Mouse (Mus musculus) intestine, embryonic 14.5 days (tissue): ENCODE data around the gene Rabgap1l. TPM values are rescaled to one million over a fixed set of nuclear protein-coding genes. Genes with fewer than 3 reads are reported as not detected.

Experiments used
- ATAC-seq: fragments of 200-750 bp; cut with Nextera tagmentation; replicated peaks from 2 replicates; pipeline ENCODE4 v1.8.0; 2017; ENCODE audit warnings: low read depth, moderate number of reproducible peaks, moderate TSS enrichment, moderate library complexity; ENCODE audit not compliant: low FRiP score, low TSS enrichment
- DNase-seq: peaks from one replicate; pipeline ENCODE4 v3.0.0-alpha.2; 2018; ENCODE audit warnings: low spot score
- H3K27ac ChIP-seq: fragments of 300-500 bp; sonication (generic); 2 replicates; pipeline ENCODE4 v1.5.1; 2014; ENCODE audit warnings: low read depth, mild to moderate bottlenecking, control low read depth
- H3K27me3 ChIP-seq: fragments of 300-500 bp; sonication (generic); replicated peaks from 2 replicates; pipeline ENCODE4 v1.6.1; 2014; ENCODE audit warnings: low read length, control low read depth; ENCODE audit not compliant: control insufficient read depth, insufficient read depth
- H3K36me3 ChIP-seq: fragments of 300-500 bp; sonication (generic); 2 replicates; pipeline ENCODE4 v1.6.1; 2014; ENCODE audit warnings: low read length, control low read depth; ENCODE audit not compliant: control insufficient read depth, insufficient read depth
- H3K4me1 ChIP-seq: fragments of 300-500 bp; sonication (generic); replicated peaks from 2 replicates; pipeline ENCODE4 v1.6.1; 2014; ENCODE audit warnings: low read length, control low read depth, mixed read lengths; ENCODE audit not compliant: control insufficient read depth, insufficient read depth
- H3K4me2 ChIP-seq: fragments of 300-500 bp; sonication (generic); 2 replicates; pipeline ENCODE4 v1.6.1; 2014; ENCODE audit warnings: low read length
- H3K4me3 ChIP-seq: fragments of 300-500 bp; sonication (generic); 2 replicates; pipeline ENCODE4 v1.5.1; 2014; ENCODE audit warnings: low read depth, low read length, control low read depth, mixed read lengths
- H3K9ac ChIP-seq: fragments of 300-500 bp; sonication (generic); 2 replicates; pipeline ENCODE4 v1.6.1; 2014; ENCODE audit warnings: mild to moderate bottlenecking, low read length
- H3K9me3 ChIP-seq: fragments of 300-500 bp; sonication (generic); 2 replicates; pipeline ENCODE4 v1.6.1; 2016; ENCODE audit warnings: low read length, control low read depth; ENCODE audit not compliant: control insufficient read depth
- WGBS: fragments of 180-500 bp; shearing (Covaris S2); extraction: QIAGEN DNeasy Blood & Tissue Kit; methylation state at CpG from one replicate; pipeline ENCODE4 v1.1.7; 2014; 5-methylcytosine and 5-hydroxymethylcytosine counted together
- polyA plus RNA-seq: library from polyadenylated mRNA; unstranded; fragments of >200 nt; fragmentation: Nextera tagmentation; extraction: Ambion mirVana; gene quantifications from 2 replicates; pipeline ENCODE4 v1.2.1, GENCODE M21; 2014

The Rabgap1l gene
- polyA plus RNA-seq, 1 experiment from 2014 or later: 19.9 TPM

DNA sequence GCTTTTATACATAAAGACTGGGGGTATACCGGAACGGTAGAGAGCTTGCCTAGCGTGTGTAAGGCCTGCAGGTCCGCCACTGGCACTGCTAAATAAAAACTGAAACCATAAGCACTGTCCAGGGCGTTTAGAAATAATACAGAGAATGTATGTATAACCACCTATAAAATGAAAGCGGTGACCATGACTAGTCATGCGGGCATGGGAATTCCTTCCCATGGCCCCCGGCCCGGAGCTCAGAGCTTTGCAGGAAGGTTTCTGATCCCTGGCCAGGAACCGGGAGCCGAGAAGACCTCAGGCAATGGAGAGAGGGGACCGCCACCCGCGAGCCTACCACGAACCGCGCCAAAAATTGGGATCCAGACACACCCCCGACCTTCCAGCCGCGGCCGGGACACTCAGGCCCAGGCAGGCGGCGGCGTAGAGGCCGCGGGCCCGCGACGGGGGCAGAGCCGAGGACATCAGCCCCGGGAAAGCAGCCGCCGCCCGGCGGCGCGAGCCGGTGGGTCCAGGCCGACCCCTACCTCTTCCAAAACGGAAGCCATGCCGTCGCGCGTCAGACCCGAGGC lies 580.8 kb downstream of the Rabgap1l start:
- ATAC-seq: peak; percentile 79
- no peak for DNase-seq
- Histone ChIP-seq H3K4me3 (peak overlapping the region; percentile 78), H3K27ac (peak overlapping the region; percentile 99), H3K9ac (peak overlapping the region; percentile 86), H3K9me3 (no peaks in the 10 kb centered on the region), H3K36me3 (peaks cover 15% of the 10 kb centered on the region), H3K4me1 (peaks cover 8% of the 10 kb centered on the region), H3K4me2 (peak overlapping the region; percentile 72), H3K27me3 (no peaks in the 10 kb centered on the region)
- under 1% methylated on average over 45 of the region's 45 CpGs for WGBS

DNA sequence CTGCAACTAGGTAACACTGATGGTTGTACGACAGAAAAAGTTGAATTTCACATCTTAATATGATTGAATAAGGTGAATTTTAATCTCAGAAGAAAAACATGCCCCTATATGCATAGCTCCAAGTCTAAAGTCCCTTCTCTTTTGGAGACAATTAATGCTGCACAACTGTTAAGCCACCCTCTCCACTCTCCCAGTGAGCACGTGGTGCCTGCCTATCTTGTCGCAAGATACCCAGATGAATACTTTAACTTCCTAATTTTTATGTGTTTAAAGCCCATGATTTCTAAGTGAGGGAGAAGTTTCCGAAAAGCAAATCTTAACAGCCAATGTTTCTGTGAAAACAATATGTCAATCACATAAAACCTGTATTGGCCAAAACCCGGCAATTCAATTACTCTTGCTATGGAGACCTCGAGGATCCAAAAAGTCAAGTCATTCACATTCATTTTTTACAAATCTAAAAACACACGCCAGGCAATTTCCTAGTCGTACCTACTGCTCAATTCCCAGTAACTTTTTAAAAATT lies 581.4 kb downstream of the Rabgap1l start:
- DNase-seq: no peak
- Histone ChIP-seq H3K4me3 (peak overlapping the region; percentile 78), H3K27ac (peak overlapping the region; percentile 99; the same call in 1 of the 2 replicates), H3K9me3 (no peaks in the 10 kb centered on the region), H3K9ac (peak overlapping the region; percentile 86), H3K4me1 (peaks cover 8% of the 10 kb centered on the region), H3K36me3 (peaks cover 20% of the 10 kb centered on the region), H3K27me3 (no peaks in the 10 kb centered on the region), H3K4me2 (peak overlapping the region; percentile 72)
- ATAC-seq: no peak
- 1% methylated on average over 8 of the region's 8 CpGs for WGBS

DNA sequence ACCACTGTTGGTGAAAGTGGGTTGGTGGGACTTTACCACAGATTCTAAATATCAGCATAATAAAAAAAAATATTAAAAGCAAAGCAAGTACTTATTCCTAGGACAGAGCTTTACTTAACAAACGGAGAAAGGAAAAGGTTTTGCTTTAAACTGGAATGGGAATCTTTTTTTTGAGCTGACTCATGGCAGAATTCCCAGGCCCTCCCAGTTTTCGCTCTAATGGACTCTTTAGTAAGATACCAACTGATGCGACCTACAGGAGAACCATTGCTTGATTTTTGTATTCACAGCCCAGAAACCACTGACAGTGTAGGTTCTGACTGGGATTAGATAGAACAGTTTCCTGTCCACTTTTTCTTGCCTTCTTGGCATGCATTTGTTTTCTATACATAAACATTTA lies 582.4 kb downstream of the Rabgap1l start:
- Histone ChIP-seq H3K36me3 (peaks cover 31% of the 10 kb centered on the region), H3K9ac (no peak overlapping the region), H3K4me1 (peaks cover 8% of the 10 kb centered on the region), H3K27me3 (no peaks in the 10 kb centered on the region), H3K9me3 (no peaks in the 10 kb centered on the region), H3K4me2 (peak overlapping the region; percentile 72), H3K27ac (no peak overlapping the region), H3K4me3 (peak overlapping the region; percentile 78; the same call in 1 of the 2 replicates)
- WGBS: 72% methylated on average over 3 of the region's 3 CpGs
- no peak for ATAC-seq
- no peak for DNase-seq

DNA sequence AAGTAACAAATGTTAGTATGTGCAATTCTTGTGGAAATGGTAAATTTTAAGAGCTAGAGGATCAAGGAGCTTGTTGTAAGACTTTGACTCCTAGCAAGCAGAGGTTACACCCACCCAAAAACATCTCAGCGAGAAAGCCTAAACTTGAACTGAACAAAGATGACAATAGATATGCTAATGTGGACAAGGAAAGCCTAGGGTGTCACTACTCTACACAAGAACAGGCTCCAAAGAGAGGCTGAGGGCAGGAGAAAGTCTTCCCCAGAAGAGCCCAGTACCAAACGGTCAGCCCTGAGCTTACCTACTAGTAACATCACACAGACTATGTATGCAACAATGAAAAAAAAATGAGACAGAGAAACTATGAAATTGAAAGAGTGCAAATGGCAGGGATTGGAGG lies 583.2 kb downstream of the Rabgap1l start:
- Histone ChIP-seq H3K27ac (no peak overlapping the region), H3K4me2 (no peak overlapping the region), H3K4me3 (no peak overlapping the region), H3K27me3 (no peaks in the 10 kb centered on the region), H3K9me3 (no peaks in the 10 kb centered on the region), H3K36me3 (peaks cover 37% of the 10 kb centered on the region), H3K9ac (no peak overlapping the region), H3K4me1 (peaks cover 8% of the 10 kb centered on the region)
- WGBS: 94% methylated on average over 2 of the region's 2 CpGs
- DNase-seq (no peak), ATAC-seq (no peak)

DNA sequence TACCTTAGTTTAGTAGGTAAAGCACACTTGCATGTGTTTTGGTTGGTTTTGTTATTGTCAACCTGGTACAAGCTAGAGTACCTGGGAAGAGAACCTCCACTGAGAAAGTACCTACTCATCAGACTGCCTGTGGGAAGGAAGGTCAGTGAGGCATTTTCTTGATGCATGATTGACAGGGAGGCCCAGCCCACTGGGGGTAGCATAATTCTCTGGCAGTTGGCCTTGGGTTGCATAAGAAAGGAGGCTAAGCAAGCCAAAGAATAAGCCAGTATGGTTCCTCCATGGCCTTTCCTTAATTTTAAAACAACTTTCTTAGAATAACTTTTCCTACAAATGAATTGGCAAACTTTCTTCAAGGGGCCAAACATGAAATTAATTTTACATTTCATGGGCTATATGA lies 587.5 kb downstream of the Rabgap1l start:
- H3K4me2 ChIP-seq: no peak overlapping the region
- no peak overlapping the region for H3K27ac ChIP-seq
- DNase-seq (no peak), ATAC-seq (no peak)
- H3K4me1 ChIP-seq: no peaks in the 10 kb centered on the region; the same call in 1 of the 2 replicates
- no peaks in the 10 kb centered on the region for H3K27me3 ChIP-seq
- no peak overlapping the region for H3K9ac ChIP-seq
- H3K9me3 ChIP-seq: no peaks in the 10 kb centered on the region
- no peak overlapping the region for H3K4me3 ChIP-seq
- peaks cover 79% of the 10 kb centered on the region for H3K36me3 ChIP-seq

DNA sequence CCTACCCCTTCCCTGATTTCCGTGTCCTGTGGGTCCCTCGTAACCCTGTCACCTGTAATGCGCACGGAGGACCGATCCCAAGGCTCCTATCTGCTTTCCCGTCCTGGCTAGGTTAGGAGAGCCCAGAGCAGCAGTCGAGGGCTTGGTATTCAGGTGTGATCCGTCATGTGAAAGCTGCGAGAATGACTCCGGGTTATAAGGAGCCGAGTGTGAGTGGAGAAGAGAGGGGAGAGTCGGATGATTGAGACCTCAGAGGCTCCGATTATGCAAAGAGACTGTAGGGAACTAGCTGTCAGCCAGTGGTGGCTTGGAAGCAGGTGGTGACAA lies 597.7 kb downstream of the Rabgap1l start:
- Histone ChIP-seq H3K4me3 (peak overlapping the region; percentile 91), H3K9me3 (no peaks in the 10 kb centered on the region), H3K4me2 (peak overlapping the region; percentile 70), H3K4me1 (peaks cover 14% of the 10 kb centered on the region), H3K36me3 (peaks cover 35% of the 10 kb centered on the region), H3K9ac (peak overlapping the region; percentile 77), H3K27ac (peak overlapping the region; percentile 77), H3K27me3 (no peaks in the 10 kb centered on the region)
- ATAC-seq: no peak
- WGBS: under 1% methylated on average over 13 of the region's 13 CpGs
- no peak for DNase-seq

- Histone ChIP-seq H3K9ac (peak within 1 kb of the TSS; percentile 77), H3K4me1 (peaks cover 14% of the 10 kb centered on the region), H3K4me2 (peak within 1 kb of the TSS; percentile 70), H3K27ac (peak within 1 kb of the TSS; percentile 77), H3K9me3 (no peaks in the 10 kb centered on the region), H3K36me3 (peaks cover 29% of the 10 kb centered on the region; the same call in 1 of the 2 replicates), H3K27me3 (no peaks in the 10 kb centered on the region), H3K4me3 (peak within 1 kb of the TSS; percentile 91)
- 6% methylated on average over 31 of the region's 31 CpGs for WGBS
- peak; percentile 96 for DNase-seq
- peak; percentile 99 for ATAC-seq
Measured at GRCm38 (mm10) chr1:160194529-160195336, 598.3 kb downstream of the Rabgap1l start, which contains the start of gene Mrps14. TSS of gene Mrps14 (plus strand) at chr1:160195215.

GRCm38 (mm10) chr1:160184506-160184905 lies 608.5 kb downstream of the Rabgap1l start:
- no peaks in the 10 kb centered on the region for H3K9me3 ChIP-seq
- H3K36me3 ChIP-seq: no peaks in the 10 kb centered on the region
- H3K4me2 ChIP-seq: no peak overlapping the region
- H3K4me1 ChIP-seq: no peaks in the 10 kb centered on the region
- 13% methylated on average over 5 of the region's 5 CpGs for WGBS
- no peak overlapping the region for H3K27ac ChIP-seq
- no peak overlapping the region for H3K4me3 ChIP-seq
- DNase-seq (peak; percentile 77), ATAC-seq (0 out of 2 replicates have a peak, but pooled peaks have one; percentile 82)
- H3K9ac ChIP-seq: no peak overlapping the region
- no peaks in the 10 kb centered on the region for H3K27me3 ChIP-seq
